Mouse (Mus musculus): ENCODE results near the gene Gm21704. TPM values are rescaled to one million over a fixed set of nuclear protein-coding genes. Genes with fewer than 3 reads are reported as not detected.

The Gm21704 gene
- not detected for polyA plus RNA-seq (2017; shearing (Covaris generic))

GRCm38 (mm10) chrY:3410067-3410466, at the start of gene Gm21704, which contains the start of gene Gm21708:
Gene Gm21704 (minus strand): TSS chrY:3410167.
Gene Gm21708 (minus strand): TSS chrY:3410167.

GRCm38 (mm10) chrY:3345229-3345628, 64.7 kb downstream of the Gm21704 start, which contains the start of gene Gm21693:
Gene Gm21693 (minus strand): TSS chrY:3345329.

Other genes starting within 250 kb of the Gm21704 start
- not detected for gene Gm21677, start 103.7 kb downstream of the Gm21704 start, polyA plus RNA-seq (2017; shearing (Covaris generic))
- not detected for gene Gm21693, start 64.8 kb downstream of the Gm21704 start, polyA plus RNA-seq (2017; shearing (Covaris generic))
- not detected for gene Gm21708, start within 50 bp of the Gm21704 start, polyA plus RNA-seq (2017; shearing (Covaris generic))

Measured in inflammation-experienced regulatory T-cells, adult 16 weeks (primary cell).